Mouse (Mus musculus): ENCODE measurements around the gene Mapkap1. TPM values are rescaled to one million over a fixed set of nuclear protein-coding genes. Genes with fewer than 3 reads are reported as not detected.

The Mapkap1 gene
- polyA plus RNA-seq, 1 experiment from 2014 or later: 103 TPM

- no peak overlapping the region for H3K27ac ChIP-seq (replicated peaks; ENCODE audit: low read depth, low read length)
- H3K4me1 ChIP-seq (ENCODE audit: control insufficient read depth, insufficient read depth, low read length): peaks cover 3% of the 10 kb centered on the region
Measured at GRCm38 (mm10) chr2:34571096-34571495, 164.5 kb downstream of the Mapkap1 start.

GRCm38 (mm10) chr2:34573073-34573472 is 166.5 kb downstream of the Mapkap1 start:
- no peaks in the 10 kb centered on the region for H3K9me3 ChIP-seq (replicated peaks; ENCODE audit: control insufficient read depth, low read length)
- no peak overlapping the region for H3K4me3 ChIP-seq (ENCODE audit: low read depth, low read length)
- H3K4me2 ChIP-seq (ENCODE audit: low read depth, low read length): no peak overlapping the region
- H3K27me3 ChIP-seq (ENCODE audit: control insufficient read depth, insufficient read depth, low read length): no peaks in the 10 kb centered on the region
- H3K36me3 ChIP-seq (replicated peaks; ENCODE audit: control insufficient read depth, insufficient read depth, low read depth, low read length): no peaks in the 10 kb centered on the region
- DNase-seq (ENCODE audit: low spot score) (no peak), ATAC-seq (replicated peaks; ENCODE audit: insufficient number of reproducible peaks, low FRiP score, low TSS enrichment, low read depth) (no peak)
- peaks cover 3% of the 10 kb centered on the region for H3K4me1 ChIP-seq (ENCODE audit: control insufficient read depth, insufficient read depth, low read length)
- 77% methylated on average over 4 of the region's 4 CpGs for WGBS
- no peak overlapping the region for H3K27ac ChIP-seq (replicated peaks; ENCODE audit: low read depth, low read length)
- H3K9ac ChIP-seq (replicated peaks; ENCODE audit: low read length): no peak overlapping the region

More at GRCm38 (mm10) chr2:34571096-34571495, 164.5 kb downstream of the Mapkap1 start:
- DNase-seq (ENCODE audit: low spot score) (no peak), ATAC-seq (replicated peaks; ENCODE audit: insufficient number of reproducible peaks, low FRiP score, low TSS enrichment, low read depth) (0 out of 2 replicates have a peak, but pooled peaks have one; percentile 34)
- no peak overlapping the region for H3K4me3 ChIP-seq (ENCODE audit: low read depth, low read length)
- H3K9ac ChIP-seq (replicated peaks; ENCODE audit: low read length): no peak overlapping the region
- H3K36me3 ChIP-seq (replicated peaks; ENCODE audit: control insufficient read depth, insufficient read depth, low read depth, low read length): no peaks in the 10 kb centered on the region
- H3K27me3 ChIP-seq (ENCODE audit: control insufficient read depth, insufficient read depth, low read length): no peaks in the 10 kb centered on the region
- WGBS: 0% methylated on average over 1 of the region's 1 CpGs
- no peaks in the 10 kb centered on the region for H3K9me3 ChIP-seq (replicated peaks; ENCODE audit: control insufficient read depth, low read length)
- H3K4me2 ChIP-seq (ENCODE audit: low read depth, low read length): no peak overlapping the region

- H3K36me3 ChIP-seq (replicated peaks; ENCODE audit: control insufficient read depth, insufficient read depth, low read depth, low read length): no peaks in the 10 kb centered on the region
- ATAC-seq (replicated peaks; ENCODE audit: insufficient number of reproducible peaks, low FRiP score, low TSS enrichment, low read depth): no peak
- H3K9me3 ChIP-seq (replicated peaks; ENCODE audit: control insufficient read depth, low read length): no peaks in the 10 kb centered on the region
- DNase-seq (ENCODE audit: low spot score): no peak
- no peak overlapping the region for H3K4me3 ChIP-seq (ENCODE audit: low read depth, low read length)
- H3K27ac ChIP-seq (replicated peaks; ENCODE audit: low read depth, low read length): no peak overlapping the region
- no peak overlapping the region for H3K4me2 ChIP-seq (ENCODE audit: low read depth, low read length)
- WGBS: 81% methylated on average over 8 of the region's 8 CpGs
- no peak overlapping the region for H3K9ac ChIP-seq (replicated peaks; ENCODE audit: low read length)
- H3K4me1 ChIP-seq (ENCODE audit: control insufficient read depth, insufficient read depth, low read length): no peaks in the 10 kb centered on the region
- no peaks in the 10 kb centered on the region for H3K27me3 ChIP-seq (ENCODE audit: control insufficient read depth, insufficient read depth, low read length)
Measured at GRCm38 (mm10) chr2:34588546-34588945, 182.0 kb downstream of the Mapkap1 start.

- no peak overlapping the region for H3K4me2 ChIP-seq (ENCODE audit: low read depth, low read length)
- H3K27me3 ChIP-seq (ENCODE audit: control insufficient read depth, insufficient read depth, low read length): no peaks in the 10 kb centered on the region
- peak; percentile 26 for DNase-seq (ENCODE audit: low spot score)
- H3K9ac ChIP-seq (replicated peaks; ENCODE audit: low read length): no peak overlapping the region
- no peak for ATAC-seq (replicated peaks; ENCODE audit: insufficient number of reproducible peaks, low FRiP score, low TSS enrichment, low read depth)
- 78% methylated on average over 16 of the region's 16 CpGs for WGBS
- H3K4me1 ChIP-seq (ENCODE audit: control insufficient read depth, insufficient read depth, low read length): no peaks in the 10 kb centered on the region
- H3K9me3 ChIP-seq (replicated peaks; ENCODE audit: control insufficient read depth, low read length): no peaks in the 10 kb centered on the region
- H3K36me3 ChIP-seq (replicated peaks; ENCODE audit: control insufficient read depth, insufficient read depth, low read depth, low read length): no peaks in the 10 kb centered on the region
- H3K4me3 ChIP-seq (ENCODE audit: low read depth, low read length): no peak overlapping the region
- no peak overlapping the region for H3K27ac ChIP-seq (replicated peaks; ENCODE audit: low read depth, low read length)
Measured at GRCm38 (mm10) chr2:34591721-34592360, 185.3 kb downstream of the Mapkap1 start.

GRCm38 (mm10) chr2:34592361-34592960 is 185.9 kb downstream of the Mapkap1 start:
- H3K4me1 ChIP-seq (ENCODE audit: control insufficient read depth, insufficient read depth, low read length): no peaks in the 10 kb centered on the region
- no peak overlapping the region for H3K9ac ChIP-seq (replicated peaks; ENCODE audit: low read length)
- no peak overlapping the region for H3K4me3 ChIP-seq (ENCODE audit: low read depth, low read length)
- no peak overlapping the region for H3K27ac ChIP-seq (replicated peaks; ENCODE audit: low read depth, low read length)
- WGBS: 67% methylated on average over 8 of the region's 8 CpGs
- H3K36me3 ChIP-seq (replicated peaks; ENCODE audit: control insufficient read depth, insufficient read depth, low read depth, low read length): no peaks in the 10 kb centered on the region
- DNase-seq (ENCODE audit: low spot score): peak; percentile 38
- H3K27me3 ChIP-seq (ENCODE audit: control insufficient read depth, insufficient read depth, low read length): no peaks in the 10 kb centered on the region
- no peaks in the 10 kb centered on the region for H3K9me3 ChIP-seq (replicated peaks; ENCODE audit: control insufficient read depth, low read length)
- H3K4me2 ChIP-seq (ENCODE audit: low read depth, low read length): no peak overlapping the region
- no peak for ATAC-seq (replicated peaks; ENCODE audit: insufficient number of reproducible peaks, low FRiP score, low TSS enrichment, low read depth)

- Histone ChIP-seq H3K27me3 (ENCODE audit: control insufficient read depth, insufficient read depth, low read length) (no peaks in the 10 kb centered on the region), H3K9ac (replicated peaks; ENCODE audit: low read length) (no peak overlapping the region), H3K36me3 (replicated peaks; ENCODE audit: control insufficient read depth, insufficient read depth, low read depth, low read length) (no peaks in the 10 kb centered on the region), H3K4me2 (ENCODE audit: low read depth, low read length) (no peak overlapping the region), H3K9me3 (replicated peaks; ENCODE audit: control insufficient read depth, low read length) (no peaks in the 10 kb centered on the region), H3K27ac (replicated peaks; ENCODE audit: low read depth, low read length) (no peak overlapping the region), H3K4me3 (ENCODE audit: low read depth, low read length) (no peak overlapping the region), H3K4me1 (ENCODE audit: control insufficient read depth, insufficient read depth, low read length) (no peaks in the 10 kb centered on the region)
- ATAC-seq (replicated peaks; ENCODE audit: insufficient number of reproducible peaks, low FRiP score, low TSS enrichment, low read depth): no peak
- DNase-seq (ENCODE audit: low spot score): no peak
- WGBS: 91% methylated on average over 5 of the region's 5 CpGs
Measured at GRCm38 (mm10) chr2:34594001-34594400, 187.4 kb downstream of the Mapkap1 start.

- Histone ChIP-seq H3K9me3 (replicated peaks; ENCODE audit: control insufficient read depth, low read length) (no peaks in the 10 kb centered on the region), H3K9ac (replicated peaks; ENCODE audit: low read length) (no peak overlapping the region), H3K36me3 (replicated peaks; ENCODE audit: control insufficient read depth, insufficient read depth, low read depth, low read length) (no peaks in the 10 kb centered on the region; the same call in 1 of the 2 replicates), H3K4me3 (ENCODE audit: low read depth, low read length) (no peak overlapping the region), H3K27ac (replicated peaks; ENCODE audit: low read depth, low read length) (no peak overlapping the region), H3K4me2 (ENCODE audit: low read depth, low read length) (no peak overlapping the region), H3K4me1 (ENCODE audit: control insufficient read depth, insufficient read depth, low read length) (no peaks in the 10 kb centered on the region; the same call in 1 of the 2 replicates), H3K27me3 (ENCODE audit: control insufficient read depth, insufficient read depth, low read length) (no peaks in the 10 kb centered on the region)
- ATAC-seq (replicated peaks; ENCODE audit: insufficient number of reproducible peaks, low FRiP score, low TSS enrichment, low read depth) (no peak), DNase-seq (ENCODE audit: low spot score) (no peak)
- 77% methylated on average over 5 of the region's 5 CpGs for WGBS
Measured at GRCm38 (mm10) chr2:34599606-34600255, 193.2 kb downstream of the Mapkap1 start.

GRCm38 (mm10) chr2:34600734-34601133 is 194.2 kb downstream of the Mapkap1 start:
- no peaks in the 10 kb centered on the region for H3K9me3 ChIP-seq (replicated peaks; ENCODE audit: control insufficient read depth, low read length)
- H3K4me3 ChIP-seq (ENCODE audit: low read depth, low read length): no peak overlapping the region
- H3K9ac ChIP-seq (replicated peaks; ENCODE audit: low read length): no peak overlapping the region
- H3K27ac ChIP-seq (replicated peaks; ENCODE audit: low read depth, low read length): no peak overlapping the region
- no peaks in the 10 kb centered on the region for H3K27me3 ChIP-seq (ENCODE audit: control insufficient read depth, insufficient read depth, low read length)
- DNase-seq (ENCODE audit: low spot score) (no peak), ATAC-seq (replicated peaks; ENCODE audit: insufficient number of reproducible peaks, low FRiP score, low TSS enrichment, low read depth) (no peak)
- H3K36me3 ChIP-seq (replicated peaks; ENCODE audit: control insufficient read depth, insufficient read depth, low read depth, low read length): no peaks in the 10 kb centered on the region; the same call in 1 of the 2 replicates
- H3K4me2 ChIP-seq (ENCODE audit: low read depth, low read length): no peak overlapping the region
- 20% methylated on average over 7 of the region's 7 CpGs for WGBS
- H3K4me1 ChIP-seq (ENCODE audit: control insufficient read depth, insufficient read depth, low read length): no peaks in the 10 kb centered on the region; the same call in 1 of the 2 replicates
